Mouse (Mus musculus): Measurements from ENCODE around the gene Ccdc115.
"Not testable (repeated sequence)": the region's sequence is repeated elsewhere in the genome, so short reads cannot be mapped to it uniquely, and the experiment has no call there.

The Ccdc115 gene

DNA sequence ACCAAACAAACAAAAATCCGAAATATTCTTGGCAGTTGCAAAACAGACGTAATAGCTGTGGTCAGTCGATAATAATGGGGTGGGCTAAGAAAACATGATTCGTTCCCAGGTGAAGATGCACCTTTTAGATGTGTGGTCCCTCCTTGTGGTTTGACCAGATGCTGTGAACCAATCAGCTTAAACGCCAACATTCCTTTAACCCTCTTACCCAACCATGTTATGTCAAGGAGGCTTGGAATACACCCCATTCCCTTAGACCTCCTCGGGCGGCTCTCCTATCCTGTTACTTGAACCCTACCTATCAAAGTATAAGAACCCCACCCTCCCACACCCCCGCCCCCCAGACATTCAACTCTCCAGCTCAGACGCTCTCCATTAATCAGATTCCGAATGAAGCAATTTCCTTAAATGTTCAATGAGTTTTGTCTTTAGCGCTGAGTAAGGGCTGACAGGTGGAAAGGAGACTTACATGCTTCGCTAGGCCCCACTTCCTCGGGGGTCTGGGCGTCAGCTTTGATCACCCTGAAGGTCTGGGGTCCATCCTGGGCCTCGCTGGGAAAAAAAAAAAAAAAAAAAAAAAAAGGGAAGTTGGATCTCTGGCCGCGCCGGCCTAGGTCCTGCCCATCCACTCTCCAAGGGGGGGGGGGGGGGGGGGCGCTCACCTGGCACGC, 956 bp downstream of the Ccdc115 start:
- no peak for DNase-seq (ENCODE audit: low spot score)

- not testable (repeated sequence) for DNase-seq (ENCODE audit: low spot score)
These were observed 2.1 kb downstream of the Ccdc115 start for GRCm38 (mm10) chr1:34437366-34437765.

DNA sequence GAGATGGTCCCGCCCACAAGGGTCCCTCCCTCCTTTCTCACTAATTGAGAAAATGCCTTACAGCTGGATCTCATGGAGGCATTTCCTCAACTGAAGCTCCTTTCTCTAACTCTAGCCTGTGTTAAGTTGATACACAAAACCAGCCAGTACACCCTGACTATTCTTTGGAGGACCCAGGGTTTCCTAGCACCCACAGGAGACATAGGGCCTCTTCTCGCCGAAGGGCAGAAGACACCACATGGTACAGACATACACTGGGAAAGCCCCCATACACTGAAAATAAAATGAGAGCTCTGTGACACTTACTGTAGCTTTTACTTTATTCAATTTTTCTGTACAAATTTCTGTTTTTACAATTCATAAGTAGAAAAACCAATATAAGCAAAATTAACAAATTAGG, 3.1 kb downstream of the Ccdc115 start:
- no peak for DNase-seq (ENCODE audit: low spot score)

GRCm38 (mm10) chr1:34435371-34436120, 3.9 kb downstream of the Ccdc115 start:
- no peak for DNase-seq (ENCODE audit: low spot score)

DNA sequence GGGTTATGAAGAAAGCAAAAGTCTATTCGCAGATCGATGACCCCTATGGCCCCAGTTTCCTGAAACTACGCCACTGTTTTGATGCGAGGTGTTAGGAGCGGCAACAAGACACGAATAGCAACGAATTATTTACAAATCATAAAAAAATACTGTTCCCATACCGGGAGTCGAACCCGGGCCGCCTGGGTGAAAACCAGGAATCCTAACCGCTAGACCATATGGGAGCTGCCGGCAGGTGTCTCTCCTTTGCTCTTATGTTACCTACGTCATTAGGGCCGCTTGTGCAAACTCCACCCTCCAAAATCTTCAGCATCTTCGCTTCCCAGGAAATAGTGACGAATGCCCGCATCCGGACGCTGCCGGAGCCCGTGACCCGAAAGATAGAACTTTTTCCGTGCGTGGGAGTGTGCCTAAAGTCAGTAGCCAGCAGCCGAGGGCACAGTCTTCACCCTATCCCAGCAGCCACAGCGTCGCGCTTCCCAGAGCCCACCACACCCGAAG, 4.8 kb downstream of the Ccdc115 start:
- peak; percentile 88 for DNase-seq (ENCODE audit: low spot score)

DNA sequence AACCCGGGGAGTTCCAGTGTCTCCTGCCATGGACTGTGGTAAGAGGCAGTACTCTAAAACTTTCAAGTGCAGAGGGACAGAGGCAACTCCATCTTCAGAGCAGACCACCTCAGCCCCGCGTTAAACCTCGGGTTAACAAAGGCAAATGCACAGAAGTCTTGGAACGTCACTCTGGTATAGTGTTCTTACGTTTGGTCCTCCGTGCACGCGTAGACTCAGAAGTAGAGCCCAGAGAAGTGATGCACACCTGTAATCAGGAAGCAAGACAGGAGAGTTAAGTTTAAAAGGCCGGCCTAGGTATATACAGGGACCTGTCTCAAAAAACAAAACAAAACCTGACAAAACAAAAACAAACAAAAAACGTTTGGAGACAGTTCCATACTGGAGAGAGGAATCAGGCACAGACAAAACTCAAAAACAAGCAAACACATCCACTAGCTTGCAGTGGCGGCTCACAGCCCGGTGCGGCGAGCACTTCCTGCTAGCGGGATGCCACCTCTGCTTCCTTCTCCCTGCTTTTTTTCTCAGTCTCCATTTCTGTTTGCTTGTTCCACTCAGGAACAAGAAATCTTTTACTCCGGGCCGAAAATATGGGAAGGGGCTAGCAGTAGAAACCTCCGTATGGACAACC, 5.5 kb downstream of the Ccdc115 start:
- no peak for DNase-seq (ENCODE audit: low spot score)

GRCm38 (mm10) chr1:34432776-34433481, 6.5 kb downstream of the Ccdc115 start:
- no peak for DNase-seq (ENCODE audit: low spot score)

DNA sequence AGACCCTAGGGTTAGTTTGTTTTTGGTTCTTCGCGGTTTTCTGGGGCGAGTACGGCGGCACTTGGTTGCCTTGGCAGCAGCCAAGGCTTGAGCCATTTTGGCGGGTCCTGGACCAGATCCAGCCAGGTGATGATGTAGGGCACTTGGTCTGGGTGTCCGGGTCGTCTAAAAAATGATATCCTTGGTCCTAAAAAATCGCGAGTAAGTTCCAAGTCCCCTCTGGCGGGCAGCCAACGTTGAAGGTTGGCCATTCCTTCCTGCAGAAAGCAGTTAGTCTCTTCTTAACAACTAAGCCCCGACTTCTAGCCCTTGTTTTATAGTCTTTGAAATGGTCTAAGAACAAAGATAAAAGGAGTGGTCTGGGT, 7.1 kb downstream of the Ccdc115 start:
- no peak for DNase-seq (ENCODE audit: low spot score)

- DNase-seq (ENCODE audit: low spot score) = no peak
These were observed 8.0 kb downstream of the Ccdc115 start for GRCm38 (mm10) chr1:34431431-34431830.

DNA sequence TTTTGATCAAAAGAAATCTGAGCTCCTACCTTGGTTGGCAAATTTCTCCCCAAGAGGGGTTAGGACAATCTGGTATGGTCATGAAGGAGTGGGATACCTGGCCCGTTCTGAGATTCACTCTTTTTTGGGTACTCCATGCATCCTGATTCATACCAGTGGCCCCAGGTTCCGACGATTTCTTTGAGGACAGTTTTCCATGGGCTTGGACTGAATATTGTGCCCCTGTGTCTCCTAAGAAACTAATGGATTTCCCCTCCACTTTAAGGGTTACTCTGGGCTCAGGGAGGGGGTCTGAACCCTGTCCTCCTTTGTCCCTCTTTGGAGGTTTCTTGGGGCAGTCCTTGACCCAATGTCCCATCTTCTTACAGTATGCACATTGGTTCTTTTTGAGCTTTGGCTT, 8.5 kb downstream of the Ccdc115 start:
- no peak for DNase-seq (ENCODE audit: low spot score)

- no peak for DNase-seq (ENCODE audit: low spot score)
These were observed 10.2 kb downstream of the Ccdc115 start for GRCm38 (mm10) chr1:34429281-34429680.

DNA sequence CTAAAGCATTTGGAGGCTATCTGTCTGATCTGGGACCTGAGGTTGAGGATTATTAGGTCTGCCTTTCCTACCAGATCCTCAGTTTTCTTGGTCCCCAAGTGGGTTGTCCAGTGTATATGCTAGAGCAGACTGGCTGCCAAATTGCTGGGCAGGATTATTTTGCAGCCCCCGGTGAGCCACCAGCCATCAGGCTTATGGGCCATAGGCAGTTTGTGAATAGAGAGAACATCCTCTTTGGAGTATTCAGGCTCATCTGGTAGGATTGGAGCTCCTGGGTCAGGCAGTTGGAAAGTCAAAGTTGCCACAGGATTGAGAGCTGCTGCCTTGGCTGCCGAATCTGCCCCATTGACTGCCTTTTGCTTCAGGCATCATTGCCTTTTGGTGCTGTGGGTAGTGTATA, 11.0 kb downstream of the Ccdc115 start:
- no peak for DNase-seq (ENCODE audit: low spot score)

DNA sequence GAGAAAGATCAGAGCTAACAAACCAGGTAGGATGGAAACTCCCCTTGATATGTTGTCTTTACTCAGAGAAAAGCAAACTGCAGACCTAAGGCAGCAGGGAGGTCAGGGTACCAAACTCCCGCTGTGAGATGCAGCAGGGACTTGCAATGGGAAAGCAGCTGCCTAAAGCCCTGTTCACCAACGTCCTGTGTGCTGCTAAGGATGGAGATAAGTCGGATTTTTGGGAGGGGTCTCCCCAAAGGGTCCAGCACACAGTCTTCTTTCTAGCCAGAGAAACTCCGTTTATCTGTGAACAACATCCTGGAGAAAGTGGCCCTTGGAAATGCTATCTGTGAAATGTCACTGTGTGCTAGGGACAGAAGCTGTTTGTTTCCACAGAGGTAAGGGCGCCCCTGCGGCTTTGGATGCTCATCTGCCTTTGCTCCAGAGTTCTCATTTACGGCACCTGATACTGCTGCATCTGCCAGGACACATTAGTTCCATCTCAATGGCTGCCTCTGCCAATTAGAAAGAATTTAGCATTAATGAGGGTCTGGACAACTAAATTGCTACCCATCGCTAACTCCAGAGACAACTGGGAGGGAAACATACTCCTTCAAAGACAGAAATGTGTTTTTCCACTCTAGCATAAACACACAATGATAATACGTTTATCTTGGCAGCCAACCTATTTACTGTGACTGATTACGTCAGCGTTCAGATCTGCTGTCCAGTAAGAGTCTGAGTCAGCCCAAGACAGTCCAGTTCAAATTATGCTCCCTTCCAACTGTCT, 40.1 kb downstream of the Ccdc115 start:
- DNase-seq (ENCODE audit: low spot score) = no peak

GRCm38 (mm10) chr1:34396321-34396720, 43.2 kb downstream of the Ccdc115 start:
- no peak for DNase-seq (ENCODE audit: low spot score)

DNA sequence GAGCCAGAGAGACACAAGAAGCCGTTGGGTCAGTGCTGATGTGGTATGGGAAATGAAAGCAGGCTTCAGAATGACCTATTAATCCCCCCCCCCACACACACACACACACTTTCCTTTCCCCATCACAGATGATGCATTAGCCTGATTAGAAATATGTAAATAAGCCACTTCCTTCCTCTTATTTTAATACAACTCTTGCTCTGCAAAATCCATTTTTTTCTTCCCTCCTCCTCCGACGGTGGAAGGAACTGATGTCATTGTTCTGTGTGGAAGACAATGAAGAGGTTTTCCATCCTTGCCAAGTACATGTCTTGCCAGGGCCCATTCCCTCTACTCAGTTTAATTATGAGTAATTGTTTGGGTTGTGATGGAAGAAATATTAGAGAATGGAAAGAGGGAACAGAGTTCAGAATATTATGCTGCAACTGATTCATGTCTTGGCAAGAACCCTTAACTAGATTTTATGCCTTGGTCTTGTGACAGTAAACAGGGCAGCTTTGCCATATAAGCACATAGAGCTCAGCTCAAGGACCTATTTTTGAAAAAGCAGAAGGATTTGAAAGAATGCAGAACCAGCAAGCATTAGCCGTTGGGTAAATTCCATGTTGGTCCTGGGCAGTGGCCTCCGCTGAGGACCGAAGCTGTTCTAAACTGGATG, 50.1 kb downstream of the Ccdc115 start:
- no peak for DNase-seq (ENCODE audit: low spot score)

DNA sequence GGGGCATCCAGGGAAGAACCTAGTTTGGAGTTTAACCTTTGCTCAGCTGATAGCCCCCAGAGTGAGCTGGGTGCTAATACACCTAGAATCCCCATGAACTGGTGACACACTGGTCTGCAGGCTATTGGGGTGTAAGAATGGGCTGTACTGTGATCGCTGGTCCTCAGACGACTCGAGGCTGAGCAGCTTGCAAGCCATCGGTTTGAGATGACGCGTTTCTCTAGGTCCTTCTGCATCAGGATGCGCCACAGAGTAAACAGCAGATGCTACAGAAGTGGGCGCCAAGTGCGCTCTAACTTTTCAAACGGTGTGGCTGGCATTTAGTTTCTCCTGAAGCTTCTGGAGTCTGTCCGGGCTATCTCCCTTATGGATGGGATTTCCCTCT, 50.6 kb downstream of the Ccdc115 start:
- DNase-seq (ENCODE audit: low spot score) = no peak

DNA sequence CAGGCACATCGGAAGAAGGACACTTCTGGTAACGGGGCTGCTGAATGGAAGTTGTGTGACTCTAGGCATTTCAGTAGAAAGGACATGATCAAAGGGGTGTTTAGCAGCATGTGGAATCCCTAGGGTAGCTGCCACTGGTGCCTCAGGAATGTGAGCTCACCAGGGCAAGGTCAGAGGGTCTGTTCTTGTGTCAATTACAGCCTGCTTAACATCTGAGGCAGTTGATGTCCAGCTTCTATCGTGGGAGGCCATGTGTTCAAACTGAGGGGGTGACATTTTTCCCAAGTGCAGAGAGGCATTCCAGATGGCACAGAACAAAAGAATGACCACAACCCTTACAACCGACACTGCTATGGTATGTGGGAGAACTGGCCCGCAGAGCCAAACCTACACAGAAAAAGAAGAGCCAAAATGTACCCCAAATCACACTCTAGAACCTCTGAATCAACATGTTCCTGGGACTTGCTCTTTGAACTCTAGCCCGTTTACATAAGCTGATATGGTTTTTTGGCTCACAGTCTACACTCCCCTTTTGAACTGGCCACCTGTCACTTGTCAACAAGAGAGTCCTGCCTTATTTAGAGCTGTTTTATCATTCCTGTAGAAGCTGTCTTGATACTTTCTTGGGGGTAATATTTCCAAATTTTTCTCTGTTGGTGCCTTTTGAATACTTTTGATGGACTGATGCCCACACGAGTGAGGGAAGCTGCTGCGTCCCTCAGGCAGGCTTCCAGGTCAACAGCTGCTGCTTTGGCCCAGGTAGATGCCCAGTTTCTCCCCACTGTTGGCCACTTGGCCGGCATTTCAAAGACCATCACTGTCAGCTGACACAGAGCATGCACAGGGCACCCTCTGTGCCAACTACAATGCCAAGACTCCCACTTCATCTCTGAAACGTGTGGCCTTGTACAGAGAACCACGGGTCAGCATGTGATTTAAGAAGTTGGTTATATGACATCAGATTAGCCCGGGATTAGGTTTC, 51.8 kb downstream of the Ccdc115 start:
- no peak for DNase-seq (ENCODE audit: low spot score)
